Mouse (Mus musculus): ENCODE data around the gene Armh1.

The Armh1 gene

DNA sequence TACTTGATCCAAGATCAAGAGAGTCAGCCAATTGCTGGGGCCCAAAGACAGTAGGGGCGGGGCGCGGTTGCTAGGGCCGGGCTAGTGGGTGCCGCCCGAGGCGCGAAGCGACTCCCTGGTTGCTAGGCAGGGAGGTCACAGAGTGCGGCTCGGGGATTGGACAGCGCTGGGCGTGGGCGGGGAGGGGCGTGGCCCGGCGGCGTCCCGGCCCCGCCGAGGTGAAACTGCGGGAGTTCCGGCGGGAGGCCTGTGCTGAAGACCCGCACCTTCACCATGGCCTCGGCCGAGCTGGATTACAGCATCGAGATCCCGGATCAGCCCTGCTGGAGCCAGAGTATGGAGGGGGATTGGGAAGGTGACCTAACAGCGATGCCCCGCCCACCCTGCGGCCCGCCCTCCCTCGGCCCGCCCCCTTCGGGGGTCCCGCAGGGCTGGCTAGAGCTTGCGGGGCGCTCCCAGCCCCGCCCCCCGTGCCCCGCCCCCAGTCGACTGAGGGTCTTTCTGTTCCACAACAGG lies at the start of gene Armh1, which contains the start of gene Tmem53:
Gene Armh1, minus strand, starts transcription at position 325 of the 516 bp plus-strand sequence.
Gene Tmem53, plus strand, starts transcription at position 151 of the 516 bp plus-strand sequence.
- DNase-seq = peak; percentile 80

DNA sequence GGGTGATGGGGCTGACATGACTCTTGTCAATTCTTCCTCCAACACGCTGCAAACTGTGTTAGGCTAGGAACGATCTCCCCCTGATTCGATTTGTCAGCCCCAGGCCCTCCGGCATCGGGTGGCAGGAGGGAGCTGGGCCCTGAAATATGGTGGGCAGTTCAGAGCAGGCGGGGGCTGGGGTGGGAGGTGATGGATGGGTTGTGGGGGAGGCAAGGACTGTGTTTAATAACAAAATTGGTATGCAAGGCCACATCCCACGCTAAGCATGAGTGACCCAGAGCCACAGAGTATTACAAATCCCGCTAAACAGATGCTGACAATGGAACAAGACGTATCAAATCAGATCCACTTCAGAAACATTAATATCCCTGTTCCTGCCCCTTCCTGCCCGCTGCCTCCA lies 48.0 kb upstream of the Armh1 start:
- no peak for DNase-seq

DNA sequence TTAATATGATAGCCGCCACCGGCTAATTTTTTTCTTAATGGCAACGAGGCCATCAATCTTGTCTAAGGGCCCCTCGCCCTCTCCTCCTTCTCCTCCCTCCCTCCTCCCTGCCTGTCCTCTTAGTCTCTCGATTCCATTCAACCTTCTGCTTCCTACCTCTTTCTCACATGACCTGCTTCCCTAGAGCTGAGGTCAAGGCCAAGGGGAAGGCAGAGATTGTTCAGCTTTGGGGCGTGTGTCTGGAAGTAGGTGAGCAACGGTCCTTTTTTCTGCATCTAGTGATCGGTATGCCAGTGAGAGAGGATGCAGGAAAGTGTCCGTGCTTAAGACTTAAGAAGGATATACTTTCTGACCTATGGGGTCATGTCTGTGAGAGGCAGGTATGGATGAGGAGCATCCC lies 45.9 kb upstream of the Armh1 start:
- DNase-seq = no peak

DNA sequence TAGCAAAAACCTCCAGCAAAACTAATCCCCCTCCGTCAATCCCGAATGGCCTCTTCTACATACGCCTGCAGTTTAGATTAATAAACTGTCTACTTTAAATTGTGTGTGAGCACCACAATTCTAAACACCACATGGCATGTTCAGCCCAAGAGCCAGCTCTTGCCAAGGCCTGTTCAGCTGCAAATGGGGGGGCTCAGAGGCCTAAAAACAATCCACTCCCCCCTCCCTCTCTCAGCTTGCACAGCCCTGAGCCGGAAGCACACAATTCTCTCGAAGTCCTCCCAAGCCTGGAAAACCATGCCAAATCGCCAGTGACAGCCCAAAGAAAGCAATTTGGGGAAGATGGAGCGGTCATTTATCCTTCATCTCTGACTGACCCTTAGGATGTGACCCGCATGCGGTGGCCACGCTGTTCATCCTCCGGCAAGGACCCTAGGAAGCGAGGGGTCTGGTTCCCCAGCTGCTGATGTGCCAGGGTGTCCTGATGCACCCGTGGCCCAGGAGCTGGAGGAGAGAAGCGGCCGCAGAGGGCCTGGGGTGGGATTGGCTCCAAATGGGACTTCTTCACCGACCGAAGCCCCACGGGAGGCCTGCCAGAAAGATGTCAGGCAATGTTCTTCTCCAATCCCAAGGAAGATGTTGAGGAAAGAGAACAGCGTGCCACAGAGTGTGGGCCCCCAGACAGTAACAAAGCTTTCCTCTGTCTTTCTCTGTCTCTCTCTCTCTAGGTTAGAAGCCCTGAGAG lies 45.1 kb upstream of the Armh1 start:
- DNase-seq = no peak

DNA sequence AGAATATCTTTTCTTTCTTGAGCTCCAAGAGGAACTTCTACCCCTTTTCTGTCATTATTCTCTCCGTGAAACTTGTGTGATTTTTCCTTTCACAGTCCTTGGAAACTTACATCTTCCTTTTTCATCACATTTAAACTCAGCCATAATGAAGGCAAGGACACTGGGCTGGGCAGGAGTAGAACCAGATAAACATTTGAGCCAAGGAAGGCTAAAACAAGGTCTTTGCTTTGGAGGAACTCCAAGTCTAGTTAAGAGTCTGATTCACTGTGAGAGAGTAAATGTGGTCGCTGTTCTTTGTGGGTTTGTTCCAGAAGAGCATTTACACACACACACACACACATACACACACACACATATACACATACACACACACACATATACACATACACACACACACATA lies 39.8 kb upstream of the Armh1 start:
- DNase-seq = no peak

DNA sequence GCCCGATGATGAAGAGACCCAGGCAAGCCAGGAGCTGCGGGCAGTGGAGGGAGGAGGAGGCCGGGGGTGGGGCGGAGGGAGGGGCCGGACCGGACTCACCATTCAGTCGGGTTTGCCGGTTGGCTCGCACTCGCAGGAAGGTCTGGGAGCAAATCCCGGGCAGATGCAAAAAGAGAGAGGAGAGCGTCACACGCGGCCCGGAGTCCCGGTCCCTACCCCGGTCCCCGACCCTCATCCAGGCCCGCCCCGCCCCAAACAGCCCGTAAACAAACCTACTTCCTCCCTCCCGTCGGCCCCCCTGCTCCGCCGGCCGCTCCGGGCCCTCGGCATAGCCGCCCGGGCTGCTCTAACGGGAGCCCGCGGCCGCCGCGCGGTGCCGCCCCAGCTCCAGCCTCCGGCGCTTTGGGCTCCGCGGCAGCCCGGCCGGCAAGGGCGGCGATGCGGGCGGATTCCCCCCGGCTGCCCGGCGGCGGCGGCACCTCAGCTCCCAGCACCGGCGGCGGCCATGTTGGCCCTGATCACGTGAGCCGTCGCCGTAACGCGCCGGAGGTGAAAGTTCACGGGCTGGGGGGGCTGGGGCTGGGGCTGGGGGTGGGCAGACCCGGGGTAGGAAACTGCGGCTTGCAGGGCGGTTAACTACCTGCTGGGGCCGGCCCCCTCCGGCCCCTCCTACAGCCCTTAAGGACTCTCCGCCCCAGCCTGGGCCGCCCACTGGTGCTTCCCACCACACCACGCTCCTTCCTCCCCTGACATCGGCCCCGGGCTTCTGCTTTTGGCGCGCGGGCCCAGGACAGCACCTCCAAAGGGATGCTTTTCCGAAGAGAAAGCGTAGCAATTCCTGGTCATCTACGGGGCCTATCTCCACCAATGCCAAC lies 37.2 kb upstream of the Armh1 start:
- DNase-seq = peak; percentile 75

DNA sequence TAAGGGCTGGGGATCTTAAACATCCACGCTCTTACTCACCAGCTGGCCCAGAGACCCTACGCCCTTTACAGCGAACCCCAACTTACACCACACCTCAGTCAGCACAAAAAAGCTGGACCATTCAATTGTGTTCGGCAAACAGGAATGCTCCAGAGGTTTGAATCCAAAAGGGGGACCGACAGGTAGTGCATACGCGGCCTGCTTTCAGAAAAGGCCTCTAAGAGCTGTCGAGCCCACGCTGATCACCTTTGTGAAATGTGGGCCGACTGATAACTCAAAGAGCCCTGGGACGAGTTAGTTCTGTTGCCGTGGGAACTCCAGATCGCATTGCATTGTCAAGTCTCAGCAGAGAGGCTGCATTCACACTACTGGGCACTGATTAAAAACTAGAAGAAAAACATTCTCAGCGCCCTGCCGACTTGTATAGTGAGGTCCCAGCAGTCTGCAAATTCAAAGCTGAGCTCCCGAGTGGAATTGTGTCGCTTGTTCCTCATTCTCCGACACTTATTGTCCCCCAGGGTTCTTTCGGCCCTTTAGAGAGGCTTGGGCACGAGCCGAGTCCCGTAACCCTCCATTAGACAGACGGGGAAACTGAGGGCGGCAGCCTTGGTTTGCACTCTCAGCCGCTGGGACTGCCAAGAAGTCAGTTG lies 36.5 kb upstream of the Armh1 start:
- DNase-seq = no peak

DNA sequence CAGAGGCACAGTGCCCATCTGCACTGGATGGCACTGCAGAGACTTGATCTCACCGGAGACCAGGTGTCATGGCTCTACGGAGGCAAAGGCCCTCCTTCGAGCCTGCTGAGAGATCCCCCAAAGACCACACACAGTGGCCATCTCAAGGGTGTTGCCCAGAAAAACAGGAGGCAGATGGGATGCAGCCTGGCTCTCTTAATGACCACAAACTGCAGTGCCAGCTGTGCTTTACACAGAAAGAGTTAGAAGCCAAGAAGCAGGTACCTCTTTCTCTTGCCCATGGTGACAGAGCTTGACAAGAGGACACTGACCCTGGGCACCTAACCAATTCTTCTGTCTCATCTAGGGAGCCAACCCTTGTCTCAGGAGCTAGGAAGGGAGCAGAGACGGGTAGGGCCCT lies 32.4 kb upstream of the Armh1 start:
- DNase-seq = no peak

DNA sequence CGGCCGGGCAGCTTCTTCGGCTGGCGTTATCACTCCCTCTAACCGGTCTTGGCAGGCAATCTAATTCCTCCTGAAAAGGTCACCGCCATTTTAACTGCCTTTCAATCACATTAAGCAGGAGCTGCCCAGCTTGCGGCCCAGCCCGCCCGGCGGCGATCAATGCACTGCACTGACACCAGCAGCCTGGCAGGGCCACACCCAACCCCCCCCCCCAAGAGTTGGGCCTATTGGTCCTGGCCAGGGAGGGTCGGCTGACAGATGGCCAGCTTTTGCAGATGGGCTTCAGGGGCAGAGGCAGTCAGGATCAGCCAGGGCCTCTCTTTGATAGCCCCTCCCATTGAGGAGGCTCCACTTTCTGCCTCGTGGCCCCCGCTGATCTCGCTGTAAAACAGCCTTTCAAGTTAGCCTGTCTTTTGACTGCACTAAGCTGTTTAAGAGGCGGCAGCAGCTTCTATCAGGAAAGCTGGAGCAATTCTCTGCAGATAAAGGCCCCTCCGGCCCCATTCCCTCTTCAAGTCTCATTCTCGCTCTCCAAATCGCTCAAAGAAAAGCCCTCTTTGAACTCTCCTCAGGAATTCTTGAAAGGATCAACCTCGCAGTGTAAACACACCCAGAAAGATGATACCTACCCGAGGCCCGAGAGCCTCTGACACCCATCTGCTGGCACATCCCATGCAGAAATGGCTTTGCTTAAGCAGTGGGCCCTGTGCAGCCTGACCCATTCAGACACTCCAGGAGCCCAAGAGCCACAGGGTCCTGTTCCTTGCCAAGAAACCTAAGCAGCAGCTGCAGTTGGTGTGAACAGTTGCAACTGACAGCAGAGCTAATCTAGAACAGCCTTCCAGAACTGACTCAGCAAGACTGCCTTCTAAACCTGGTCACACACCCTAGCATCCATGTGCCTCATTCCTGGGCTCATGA lies 31.6 kb upstream of the Armh1 start:
- DNase-seq = no peak

DNA sequence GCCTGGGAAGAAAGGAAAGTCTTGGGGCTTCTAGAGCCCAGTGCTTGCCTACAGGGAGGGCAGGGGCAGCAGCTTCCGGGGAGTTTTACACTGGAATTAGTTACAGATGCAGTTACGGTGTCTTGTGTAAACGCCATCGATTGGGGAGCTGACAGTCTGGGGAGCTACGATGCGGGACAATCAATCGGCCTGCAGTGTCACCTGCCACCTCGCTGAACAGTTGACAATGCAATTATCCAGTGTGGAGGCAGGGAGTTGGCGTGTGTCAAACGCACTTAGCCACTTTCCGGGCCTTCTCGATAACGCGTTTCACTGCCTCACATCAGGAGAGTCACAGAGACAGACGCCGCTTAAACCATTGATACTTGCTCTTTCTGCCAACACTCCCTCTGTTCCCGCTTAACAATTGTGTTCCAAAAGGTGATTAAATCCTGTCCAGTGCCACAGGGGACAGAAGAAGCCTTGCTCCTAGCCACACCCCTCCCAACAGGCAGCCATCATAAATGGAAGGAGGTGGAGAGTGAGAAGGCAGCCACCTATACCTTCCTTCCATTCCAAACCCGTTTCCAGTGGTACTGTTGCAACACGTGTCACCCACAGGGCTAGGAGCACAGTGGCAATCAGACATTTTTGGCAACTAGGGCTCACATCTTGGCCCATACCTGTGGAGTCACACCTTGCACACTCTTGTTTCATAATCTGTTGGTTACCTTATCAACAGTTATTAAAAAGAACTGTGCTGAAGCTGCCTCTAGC lies 29.3 kb upstream of the Armh1 start:
- no peak for DNase-seq

DNA sequence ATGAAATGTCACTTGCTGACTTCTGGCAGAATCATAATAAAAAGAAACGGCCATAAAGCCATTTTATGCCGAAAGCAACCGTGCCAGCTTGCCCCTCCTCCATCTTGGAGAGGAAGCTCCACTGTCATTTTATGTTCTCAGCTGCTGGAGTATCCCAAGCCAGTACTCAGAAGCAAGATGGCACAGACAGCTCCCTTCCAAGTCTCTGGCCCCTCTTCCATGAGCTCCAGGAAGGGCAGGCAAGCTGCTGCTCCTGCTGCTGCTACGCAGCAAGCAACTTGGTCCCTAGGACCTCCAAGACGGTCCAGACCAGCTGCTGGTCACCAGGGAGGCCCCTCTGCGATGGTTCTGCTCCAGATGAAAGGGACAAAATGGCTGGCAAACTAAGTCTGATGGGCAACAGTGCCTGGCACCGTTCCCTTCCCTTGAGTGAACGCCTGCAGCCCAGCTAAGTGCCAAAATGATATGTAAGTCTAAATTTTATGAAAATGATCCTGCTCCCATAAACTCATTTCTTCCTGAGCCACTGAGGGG lies 28.5 kb upstream of the Armh1 start:
- no peak for DNase-seq

DNA sequence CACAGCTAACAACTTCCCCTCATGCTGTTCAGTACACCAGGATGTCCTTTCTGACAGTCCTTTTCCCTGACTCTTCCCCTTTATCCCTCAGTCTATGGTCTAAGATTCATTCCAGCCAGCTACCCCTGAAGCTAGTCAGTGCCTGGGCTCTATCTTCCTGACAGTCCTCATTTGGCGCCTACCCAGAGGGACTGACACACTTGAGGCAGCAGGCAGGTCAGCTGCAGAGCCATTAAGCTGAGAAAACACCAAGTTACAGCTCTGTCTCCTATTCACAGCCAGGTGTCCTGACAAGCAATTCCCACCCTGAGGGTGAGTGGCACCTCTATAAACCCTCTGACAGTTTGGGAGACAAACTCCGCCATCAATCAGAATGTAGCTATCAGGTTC lies 27.3 kb upstream of the Armh1 start:
- no peak for DNase-seq

DNA sequence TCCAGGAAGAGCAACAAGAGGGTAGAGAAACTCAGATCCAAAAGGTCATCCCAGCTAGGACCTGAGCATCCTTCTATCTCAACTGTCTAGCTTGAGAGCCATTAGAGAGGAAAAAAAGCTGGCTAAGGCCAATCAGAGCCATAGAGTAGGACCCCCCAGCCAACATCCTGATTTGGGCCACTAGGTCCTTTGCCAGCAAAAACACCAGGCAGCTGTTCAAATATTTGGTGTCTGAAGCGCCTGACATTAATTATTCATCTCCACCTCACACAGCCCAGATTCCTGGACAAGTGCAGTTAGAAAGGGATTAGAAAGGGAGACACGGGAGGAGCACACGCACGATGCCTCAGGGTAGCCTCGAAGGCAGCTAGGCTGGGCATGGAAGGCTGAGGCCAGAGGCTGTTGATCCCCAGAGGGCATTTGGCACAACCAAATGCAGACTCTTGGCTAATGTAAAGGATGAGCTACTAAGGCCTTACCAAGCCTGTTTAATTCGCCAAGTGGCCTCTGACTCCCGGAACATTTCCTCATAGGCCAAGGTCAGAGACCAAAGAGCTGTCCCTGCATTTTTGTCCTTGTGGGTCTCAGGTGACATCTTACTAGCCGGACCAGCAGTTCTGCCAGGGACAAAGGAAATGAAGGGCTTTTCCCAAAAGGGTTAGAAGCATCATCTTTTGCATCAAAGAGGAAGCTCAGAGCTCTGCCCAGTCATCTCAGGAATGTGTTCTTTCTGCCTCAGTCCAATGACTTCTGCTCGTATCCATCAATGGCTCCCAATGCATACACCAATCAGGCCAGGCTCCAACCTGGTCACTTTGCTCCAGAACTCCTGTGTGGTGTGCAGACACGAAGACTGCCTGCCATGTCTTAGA lies 26.7 kb upstream of the Armh1 start:
- no peak for DNase-seq

DNA sequence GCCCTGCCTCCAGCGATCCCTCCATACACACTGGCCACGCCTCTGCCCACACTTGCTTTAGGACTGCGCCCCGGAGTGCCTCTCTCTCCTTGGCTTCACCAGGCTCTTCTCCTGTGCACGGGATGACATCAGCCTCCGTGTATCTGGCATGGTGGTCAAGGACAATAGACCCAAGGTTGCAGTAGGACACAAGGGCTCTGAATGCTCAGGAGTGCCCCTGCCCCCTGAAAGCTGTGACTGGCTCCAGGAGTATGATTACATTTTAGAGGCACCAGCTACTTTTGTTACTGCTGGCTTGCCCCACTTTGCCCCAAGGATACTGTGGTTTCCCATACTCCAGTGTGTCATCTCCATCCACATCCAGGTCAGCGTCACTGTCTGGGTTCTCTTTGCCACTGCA lies 25.8 kb upstream of the Armh1 start:
- no peak for DNase-seq

DNA sequence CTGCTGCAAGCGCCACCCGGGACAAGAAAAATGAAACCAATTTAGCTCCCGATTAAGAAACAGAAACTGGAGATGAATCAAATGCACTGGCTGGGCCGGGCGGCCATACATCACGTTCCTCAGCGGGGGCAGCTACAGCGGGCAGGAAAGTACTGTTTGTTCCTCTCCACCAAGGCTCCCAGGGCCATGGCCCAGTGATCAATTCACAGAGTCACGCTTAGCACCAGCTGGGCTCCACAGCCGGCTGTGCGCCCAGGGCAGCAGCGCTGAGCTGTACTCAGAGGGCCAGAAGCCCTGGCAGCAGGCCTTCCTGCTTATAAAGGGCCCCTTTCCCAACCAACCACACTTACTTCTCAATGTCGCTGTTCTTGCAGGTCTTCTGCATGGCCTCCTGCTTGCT lies 25.1 kb upstream of the Armh1 start:
- peak; percentile 43 for DNase-seq

DNA sequence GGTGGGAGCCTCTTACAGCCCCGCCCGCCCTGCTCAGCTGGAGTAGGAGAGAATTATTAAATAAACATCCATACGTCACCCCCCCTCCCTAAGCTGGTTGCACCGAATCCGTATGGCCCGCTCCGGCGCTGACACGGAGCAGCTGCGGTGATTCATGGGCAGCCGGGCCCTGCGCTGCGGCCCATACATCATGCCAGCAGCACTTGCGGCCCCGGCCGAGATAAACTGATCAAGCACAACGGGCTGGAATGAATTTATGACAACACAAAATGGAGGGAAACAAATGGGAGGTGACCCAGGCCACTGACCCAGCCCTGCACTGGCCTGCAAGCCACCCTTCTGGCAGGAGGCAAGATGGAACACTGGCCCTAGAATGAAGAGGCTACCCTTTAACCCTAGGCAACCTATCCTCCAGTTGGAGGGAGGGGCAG lies 24.4 kb upstream of the Armh1 start:
- no peak for DNase-seq

DNA sequence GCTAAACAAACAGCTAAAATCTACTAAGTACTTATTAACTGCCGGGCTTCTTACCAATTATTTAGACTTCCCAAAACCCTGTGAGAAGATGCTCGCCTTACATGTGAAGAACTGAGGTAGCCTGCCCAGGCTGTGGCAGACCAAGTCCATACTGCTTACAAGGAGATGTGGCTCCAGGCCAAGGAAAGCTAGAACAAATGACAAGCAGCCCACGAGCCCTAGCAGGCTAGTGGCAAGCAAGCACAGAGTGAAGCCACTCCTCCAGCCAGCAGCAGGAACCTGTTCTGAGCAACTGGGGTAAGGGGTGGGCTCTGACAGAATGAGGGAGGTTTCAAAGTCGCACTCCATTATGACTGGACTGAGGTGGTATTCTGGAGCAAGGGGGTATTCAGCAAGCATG lies 22.8 kb upstream of the Armh1 start:
- DNase-seq = no peak

DNA sequence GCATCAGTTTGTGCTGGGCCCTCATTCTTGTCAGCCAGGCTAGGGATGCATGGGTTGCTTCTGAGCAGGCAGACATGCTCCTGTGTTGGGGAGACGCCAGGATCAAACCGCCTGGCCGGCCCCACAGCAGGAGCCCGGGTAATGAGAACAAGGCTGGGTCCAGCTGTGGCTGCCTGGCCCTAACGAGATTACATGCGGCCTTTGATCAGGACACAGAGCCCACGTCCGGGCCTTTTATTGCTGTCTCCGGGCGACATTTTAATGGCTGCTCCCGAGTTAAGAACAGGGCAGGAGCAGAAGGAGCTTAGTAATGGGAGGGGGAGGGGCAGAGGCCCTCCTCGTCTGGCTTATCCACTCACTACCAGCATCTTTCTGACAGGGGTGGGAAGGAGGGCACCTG lies 20.5 kb upstream of the Armh1 start:
- no peak for DNase-seq

DNA sequence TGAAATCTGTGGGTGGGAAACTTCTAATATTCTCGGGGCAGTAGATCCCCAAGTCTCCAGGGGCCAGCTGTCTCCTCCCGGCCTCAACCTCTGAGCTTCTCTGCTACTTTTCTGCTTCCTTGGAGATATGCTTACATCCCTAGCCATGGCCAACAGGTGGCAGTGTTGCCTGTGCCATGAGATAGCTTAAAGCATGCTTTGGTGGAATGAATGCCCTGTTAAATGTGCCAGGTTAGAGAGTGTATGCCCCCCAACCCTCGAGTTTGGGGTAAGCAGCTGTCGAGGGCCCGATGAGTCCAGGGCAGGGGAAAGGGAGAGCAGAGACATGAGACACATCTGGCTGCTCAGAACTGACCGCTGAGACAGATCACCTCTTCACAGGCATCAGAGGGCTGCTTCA lies 18.4 kb upstream of the Armh1 start:
- peak; percentile 73 for DNase-seq

DNA sequence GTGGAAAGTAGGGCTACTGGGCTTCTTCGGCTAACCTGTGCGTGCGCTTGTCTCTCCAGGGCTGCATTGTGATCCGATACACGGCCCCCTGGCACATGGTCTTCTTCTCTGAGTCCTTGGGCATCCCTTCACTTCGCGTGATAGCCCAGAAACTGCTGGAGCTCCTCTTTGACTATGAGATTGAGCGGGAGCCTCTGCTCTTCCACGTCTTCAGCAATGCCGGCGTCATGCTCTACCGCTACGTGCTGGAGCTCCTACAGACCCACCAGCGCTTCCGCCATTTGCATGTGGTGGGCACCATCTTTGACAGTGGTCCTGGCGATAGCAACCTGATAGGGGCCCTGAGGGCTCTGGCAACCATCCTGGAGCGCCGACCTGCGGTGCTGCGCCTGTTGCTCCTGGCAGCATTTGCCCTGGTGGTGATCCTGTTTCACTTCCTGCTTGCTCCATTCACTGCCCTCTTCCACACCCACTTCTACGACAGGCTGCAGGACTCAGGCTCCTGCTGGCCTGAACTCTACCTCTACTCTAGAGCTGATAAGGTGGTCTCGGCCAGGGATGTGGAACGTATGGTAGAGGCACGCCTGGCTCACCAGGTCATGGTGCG lies 16.0 kb upstream of the Armh1 start:
- DNase-seq = no peak
